Mouse (Mus musculus): ENCODE measurements around the gene Noa1. TPM values are rescaled to one million over a fixed set of nuclear protein-coding genes. Genes with fewer than 3 reads are reported as not detected.

Noa1 gene
- total RNA-seq (2021), result 28.7 and 42.9 TPM in 2 replicates
- long read RNA-seq, transcript Noa1-204 (3 exons, 2,815 nt), result minor isoform, 5 of 73 reads
- long read RNA-seq, transcript Noa1-201 (7 exons, 2,288 nt), result major isoform, 55 of 73 reads
- long read RNA-seq, partial matches to known transcripts, result 1 of 73 reads
- long read RNA-seq, other reads (novel, unspliced or antisense), result 12 of 73 reads

DNA sequence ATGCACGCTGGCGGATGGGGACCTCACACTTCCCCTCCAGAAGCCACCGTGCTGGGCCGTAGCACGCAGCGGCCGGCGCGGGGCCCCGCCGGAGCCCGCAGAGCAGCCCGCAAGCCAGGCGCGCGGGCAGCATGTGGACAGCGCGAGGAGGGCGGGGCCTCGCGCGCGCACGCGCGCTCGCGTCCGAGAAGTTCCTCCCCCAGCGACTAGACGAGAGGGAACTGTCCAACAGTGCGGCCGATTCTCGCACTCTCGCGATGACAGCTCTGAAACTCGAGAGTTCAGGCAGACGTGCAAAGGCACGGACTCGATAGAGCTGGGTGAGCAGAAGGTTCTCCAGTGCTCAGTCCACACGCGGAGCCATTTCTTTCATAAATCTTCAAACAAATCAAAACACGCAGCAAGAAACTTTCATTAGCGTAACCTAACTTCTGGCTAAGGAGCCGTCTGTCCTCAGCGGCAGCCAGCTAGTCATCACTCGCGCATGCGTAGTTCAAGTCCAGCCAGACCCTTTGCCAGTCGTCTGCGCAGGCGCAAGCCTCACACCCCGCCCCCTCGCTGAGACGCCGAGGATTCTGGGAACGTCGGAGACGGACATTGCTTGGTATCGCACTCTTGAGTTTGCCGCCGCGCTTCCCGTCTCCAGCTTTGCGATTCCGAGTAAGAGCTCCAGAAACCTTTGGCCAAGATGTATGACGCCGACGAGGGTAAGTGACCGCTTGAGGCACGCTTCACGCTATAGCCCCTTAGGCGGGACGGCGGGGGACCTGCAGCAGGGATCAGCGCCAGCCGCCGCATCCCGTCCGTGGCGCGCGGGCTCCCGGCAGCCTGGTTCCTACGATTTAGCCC, at the start of gene Noa1, which contains the start of gene Polr2b:
Gene Noa1 (minus strand): TSS at position 161 of the 849 bp plus-strand sequence.
Gene Polr2b (plus strand): TSS at position 224 of the 849 bp plus-strand sequence.
- DNase-seq, result peak; percentile 99

- DNase-seq, result peak; percentile 51
Measured at GRCm38 (mm10) chr5:77358347-77358746, 48.5 kb upstream of the Noa1 start.

GRCm38 (mm10) chr5:77357405-77358149, 47.7 kb upstream of the Noa1 start:
- DNase-seq, result peak; percentile 81

DNA sequence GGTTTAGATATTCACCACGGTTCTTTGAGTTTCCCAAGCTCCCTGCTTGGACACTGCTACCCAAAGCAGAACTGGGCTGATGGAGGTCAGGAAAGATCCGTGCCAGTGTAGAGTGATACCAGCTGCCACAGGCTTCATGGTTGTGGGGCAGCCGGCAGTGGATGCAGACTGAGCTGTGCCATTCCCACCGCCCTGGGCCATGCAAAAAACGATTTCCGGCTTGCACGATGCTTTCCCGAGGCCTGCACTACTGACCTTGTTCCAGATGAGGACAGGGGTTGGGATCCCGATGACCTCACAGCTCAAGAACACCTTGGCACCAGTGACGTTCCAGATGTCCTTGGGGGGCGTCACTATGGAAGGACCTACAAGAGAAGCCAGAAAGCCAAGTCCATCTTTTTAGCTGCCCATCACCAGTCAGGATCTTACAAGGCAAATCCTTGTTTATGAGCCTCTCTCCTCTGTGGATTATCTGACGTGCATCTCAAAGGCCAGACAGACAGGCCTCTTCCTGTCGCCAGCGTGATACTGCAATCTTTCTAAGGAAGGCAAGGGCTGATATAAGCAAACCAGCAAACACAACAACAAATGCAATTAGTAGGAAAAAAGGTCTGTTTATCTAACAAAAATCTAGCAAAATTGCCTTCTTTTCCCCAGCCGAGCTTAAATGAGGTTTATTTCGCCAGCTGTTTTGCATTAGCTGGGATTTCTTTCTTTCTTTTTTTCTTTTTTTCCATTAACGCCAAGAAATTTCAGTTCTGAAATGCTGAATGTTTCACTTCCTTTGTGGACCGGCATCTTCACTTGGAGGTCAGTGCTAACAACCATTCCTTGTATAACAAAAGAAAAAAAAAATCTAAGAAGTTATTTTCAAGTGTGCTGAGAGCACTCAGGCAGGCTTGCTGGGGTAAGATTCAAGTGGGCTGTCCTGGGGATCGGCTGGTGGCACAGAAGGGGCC, 45.7 kb upstream of the Noa1 start:
- DNase-seq, result no peak

GRCm38 (mm10) chr5:77354361-77354787, 44.5 kb upstream of the Noa1 start:
- peak; percentile 87 for DNase-seq

DNA sequence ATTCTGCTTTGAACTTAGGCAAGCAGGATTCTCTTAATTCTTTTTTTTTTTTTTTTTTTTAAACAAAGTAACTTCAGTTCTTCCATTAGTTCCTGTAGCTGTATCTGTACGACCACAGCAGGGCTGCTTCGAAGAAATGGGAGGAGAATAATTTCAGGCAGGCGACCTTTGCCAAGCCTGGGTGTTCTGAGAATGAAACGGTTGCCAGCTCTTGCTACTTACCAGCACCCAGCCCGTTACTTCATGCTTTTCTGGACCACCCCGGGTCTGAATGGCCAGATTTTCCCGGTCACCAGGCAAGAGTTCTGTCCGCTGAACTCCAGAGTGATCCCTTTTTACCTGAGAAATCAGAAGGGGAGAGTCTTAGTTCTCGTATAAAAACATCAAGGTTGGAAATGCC, 41.8 kb upstream of the Noa1 start:
- no peak for DNase-seq

- DNase-seq, result no peak
Measured at GRCm38 (mm10) chr5:77349971-77350658, 40.2 kb upstream of the Noa1 start.

DNA sequence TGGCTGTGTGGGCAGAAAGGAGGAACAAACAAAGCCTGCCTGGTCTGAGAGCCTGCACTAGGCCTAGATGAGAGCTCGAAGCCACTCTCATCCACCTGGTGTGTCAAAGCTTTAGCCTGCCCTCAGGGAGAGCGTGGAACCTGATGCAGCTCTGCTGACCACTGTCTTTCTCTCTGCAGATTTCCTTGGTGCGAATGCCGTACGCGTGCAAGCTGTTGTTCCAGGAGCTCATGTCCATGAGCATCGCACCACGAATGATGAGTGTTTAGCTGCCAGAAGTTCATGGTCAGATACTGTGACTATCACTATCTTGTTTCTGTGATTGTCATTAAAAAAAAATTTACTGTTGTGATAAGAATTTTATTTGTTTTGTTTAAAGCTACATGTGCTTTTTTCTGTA, 39.0 kb upstream of the Noa1 start:
- DNase-seq, result no peak

- DNase-seq, result no peak
Measured at GRCm38 (mm10) chr5:77340033-77340432, 30.1 kb upstream of the Noa1 start.

- DNase-seq, result no peak
Measured at GRCm38 (mm10) chr5:77330154-77330553, 20.3 kb upstream of the Noa1 start.

DNA sequence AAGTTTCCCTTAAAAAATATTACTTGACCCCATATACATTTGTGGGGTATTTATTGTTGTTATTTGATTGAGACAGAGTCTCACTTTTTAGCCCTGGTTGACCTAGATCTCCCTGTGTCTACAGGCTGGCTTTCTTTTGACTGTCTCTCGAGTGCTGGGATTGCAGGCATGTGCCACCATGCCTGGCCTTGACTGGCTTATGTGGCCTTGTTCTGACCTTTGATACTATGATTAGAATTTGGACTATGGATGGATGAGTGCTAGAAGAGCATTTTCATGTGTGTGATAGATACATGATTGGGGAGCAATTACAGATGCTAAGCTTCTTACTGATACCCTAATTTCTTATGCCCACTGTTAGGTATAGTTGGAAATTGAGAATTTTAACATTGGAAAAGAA, 15.1 kb upstream of the Noa1 start:
- no peak for DNase-seq

GRCm38 (mm10) chr5:77314986-77315385, 5.1 kb upstream of the Noa1 start:
- DNase-seq, result no peak

GRCm38 (mm10) chr5:77314206-77314605, 4.3 kb upstream of the Noa1 start:
- DNase-seq, result no peak

GRCm38 (mm10) chr5:77309051-77309906, 605 bp downstream of the Noa1 start:
- peak; percentile 32 for DNase-seq

DNA sequence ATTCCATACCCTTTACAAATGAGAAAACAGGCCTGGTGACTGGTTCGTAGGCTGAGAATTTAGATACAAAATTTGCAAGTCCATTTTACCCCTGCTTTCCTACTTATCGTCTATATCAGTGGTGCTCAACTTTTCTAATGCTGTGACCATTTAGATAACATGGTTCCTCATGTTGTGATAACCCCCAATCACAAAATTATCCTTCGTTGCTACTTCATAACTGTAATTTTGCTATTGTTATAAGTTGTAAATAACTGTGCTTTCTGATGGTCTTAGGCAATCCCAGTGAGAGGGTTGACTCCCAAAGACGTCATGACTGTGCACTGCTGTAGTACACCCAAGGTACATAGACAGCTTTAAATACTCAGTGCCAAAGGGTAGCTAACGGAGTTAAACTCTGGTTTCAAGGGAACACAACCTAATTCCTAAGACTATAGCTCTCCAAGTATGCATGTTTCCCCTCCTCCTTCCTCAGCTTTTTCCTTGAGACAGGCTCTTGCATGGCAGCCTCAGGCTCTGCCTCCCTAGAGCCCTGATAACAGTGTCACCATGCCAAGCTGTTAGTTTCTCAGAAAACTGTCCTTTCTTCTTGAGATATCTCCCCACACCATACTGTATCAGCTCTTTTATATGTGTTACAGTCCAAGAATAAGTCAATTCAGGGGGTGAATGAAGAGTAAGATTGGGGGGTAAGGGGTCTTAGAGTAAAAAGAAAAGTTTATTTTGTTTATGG, 1.9 kb downstream of the Noa1 start:
- DNase-seq, result no peak

DNA sequence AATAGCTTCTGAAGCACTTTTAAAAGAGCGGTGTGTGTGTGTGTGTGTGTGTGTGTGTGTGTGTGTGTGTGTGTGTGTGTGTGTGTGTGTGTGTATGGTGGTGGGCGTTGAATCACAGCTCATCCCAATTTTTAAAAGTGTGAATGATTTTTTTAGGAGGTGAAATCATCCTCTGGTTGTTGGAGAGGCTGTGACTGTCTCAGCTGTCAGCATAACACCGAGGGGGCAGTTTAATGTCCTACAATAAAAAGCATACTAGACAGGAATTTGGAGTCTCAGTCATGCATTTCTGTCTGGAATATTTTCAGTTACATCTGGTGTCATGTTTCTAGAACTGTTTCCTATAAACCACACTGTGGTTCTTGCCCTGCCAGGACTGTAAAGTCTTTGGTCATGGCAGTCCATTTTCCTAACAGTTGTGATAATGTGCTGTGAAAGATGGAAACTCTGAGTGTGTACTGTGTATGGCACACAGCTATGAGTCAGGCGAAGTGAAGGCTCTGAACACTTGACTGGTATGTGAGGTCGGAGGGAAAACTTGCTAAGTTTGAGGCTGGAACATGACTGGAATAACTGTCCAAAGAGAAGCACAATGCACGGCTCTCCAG, 8.5 kb downstream of the Noa1 start:
- no peak for DNase-seq

GRCm38 (mm10) chr5:77299486-77299885, 10.4 kb downstream of the Noa1 start:
- DNase-seq, result no peak

GRCm38 (mm10) chr5:77292803-77293522, 16.9 kb downstream of the Noa1 start:
- no peak for DNase-seq

All from adrenal gland, postnatal 25 days (tissue).